Mouse (Mus musculus) CH12.LX (cell line): ENCODE measurements at regions not wholly inside any gene's neighbourhood (a gene's known extent, or its start where the extent isn't known, plus 50 kb on each side); places are given as distances from the start of the nearest gene placed in this dataset.
A peak's percentile ranks its signal among the peaks of the same experiment; 100 is the strongest.

ENCODE experiments used
- DNase-seq: peaks from one replicate; pipeline ENCODE4 v3.0.0-alpha.2; 2013; ENCODE audit errors: extremely low read depth
- H3K27ac ChIP-seq: 2 replicates; pipeline ENCODE4 v1.5.1; 2012; ENCODE audit warnings: low read depth, mild to moderate bottlenecking, control low read depth, moderate library complexity; ENCODE audit not compliant: insufficient read depth
- H3K27me3 ChIP-seq: replicated peaks from 2 replicates; pipeline ENCODE3; 2012; ENCODE audit warnings: inconsistent platforms
- H3K36me3 ChIP-seq, 2 experiments: replicated peaks in 1 of 2; 2 replicates each; pipeline versions ENCODE3 to v1.6.1; 2012; ENCODE audit warnings: inconsistent platforms in 1 of 2, low read length in 1 of 2, mild to moderate bottlenecking in 1 of 2, mixed read lengths in 1 of 2, moderate library complexity in 1 of 2; ENCODE audit not compliant: control insufficient read depth in 1 of 2, insufficient read depth in 1 of 2
- H3K4me1 ChIP-seq, 2 experiments: 2 replicates each; pipeline ENCODE4 v1.6.1; 2012; ENCODE audit warnings: inconsistent platforms in 1 of 2, moderate library complexity in 1 of 2; ENCODE audit not compliant: insufficient read depth in 2 of 2, control insufficient read depth in 1 of 2
- H3K4me2 ChIP-seq: 2 replicates; pipeline ENCODE4 v1.6.1; 2012; ENCODE audit warnings: low read depth, mild to moderate bottlenecking, control low read depth; ENCODE audit not compliant: poor library complexity, insufficient read depth, severe bottlenecking
- H3K4me3 ChIP-seq, 3 experiments: fragments of 150-350 bp in 1 of 3; sonication (generic) in 1 of 3; replicated peaks in 1 of 3; 2 replicates each; pipeline versions ENCODE3 to v1.5.1; 2011 to 2012; ENCODE audit warnings: low read depth in 2 of 3, low read length in 2 of 3, mild to moderate bottlenecking in 2 of 3, moderate library complexity in 2 of 3, control low read depth in 1 of 3, improper control_type of control experiment in 1 of 3, inconsistent platforms in 1 of 3, mixed read lengths in 1 of 3; ENCODE audit not compliant: poor library complexity in 1 of 3
- H3K79me2 ChIP-seq: replicated peaks from 2 replicates; pipeline ENCODE4 v1.6.1; 2012; ENCODE audit warnings: mild to moderate bottlenecking, moderate library complexity; ENCODE audit not compliant: control insufficient read depth, poor library complexity, insufficient read depth, severe bottlenecking; ENCODE audit errors: extremely low read depth
- H3K9ac ChIP-seq: 2 replicates; pipeline ENCODE4 v1.6.1; 2012; ENCODE audit warnings: low read depth, mild to moderate bottlenecking, control low read depth, moderate library complexity; ENCODE audit not compliant: insufficient read depth
- H3K9me3 ChIP-seq: replicated peaks from 2 replicates; pipeline ENCODE3; 2012; ENCODE audit warnings: low read length, inconsistent platforms, mixed read lengths
- CTCF ChIP-seq, 2 experiments: IDR thresholded peaks in 1 of 2; conservative IDR thresholded peaks in 1 of 2; 2 replicates each; pipeline ENCODE4 v1.5.1; 2011 to 2012; ENCODE audit warnings: low read depth in 2 of 2, low read length in 2 of 2, improper control_type of control experiment in 1 of 2, inconsistent platforms in 1 of 2, mild to moderate bottlenecking in 1 of 2, moderate library complexity in 1 of 2
- JUND ChIP-seq: conservative IDR thresholded peaks from 2 replicates; pipeline ENCODE4 v1.6.1; 2011; ENCODE audit warnings: low read depth, low read length, improper control_type of control experiment
- KAT2A ChIP-seq: IDR thresholded peaks from 2 replicates; pipeline ENCODE4 v1.6.1; 2012; ENCODE audit warnings: low read length, improper control_type of control experiment, inconsistent platforms; ENCODE audit not compliant: insufficient replicate concordance
- MAFK ChIP-seq: IDR thresholded peaks from 2 replicates; pipeline ENCODE4 v1.6.1; 2011; ENCODE audit warnings: low read length, improper control_type of control experiment; ENCODE audit not compliant: insufficient replicate concordance
- MAX ChIP-seq: IDR thresholded peaks from 2 replicates; pipeline ENCODE4 v1.6.1; 2011; ENCODE audit warnings: low read length, improper control_type of control experiment
- MEF2A ChIP-seq: IDR thresholded peaks from 2 replicates; pipeline ENCODE4 v1.6.1; 2014; ENCODE audit warnings: low read depth, mild to moderate bottlenecking, inconsistent platforms, low read length, improper control_type of control experiment, borderline replicate concordance
- NRF1 ChIP-seq: IDR thresholded peaks from 2 replicates; pipeline ENCODE4 v1.6.1; 2014; ENCODE audit warnings: low read depth, mild to moderate bottlenecking, inconsistent platforms, low read length, improper control_type of control experiment, moderate library complexity
- POLR2A ChIP-seq: IDR thresholded peaks from 2 replicates; pipeline ENCODE4 v1.6.1; 2011; ENCODE audit warnings: low read depth, mild to moderate bottlenecking, improper control_type of control experiment, low read length
- RAD21 ChIP-seq: IDR thresholded peaks from 2 replicates; pipeline ENCODE4 v1.6.1; 2011; ENCODE audit warnings: low read depth, mild to moderate bottlenecking, low read length, improper control_type of control experiment, moderate library complexity
- RCOR1 ChIP-seq: conservative IDR thresholded peaks from 2 replicates; pipeline ENCODE4 v1.6.1; 2012; ENCODE audit warnings: low read depth, mild to moderate bottlenecking, inconsistent platforms, low read length, improper control_type of control experiment
- SMC3 ChIP-seq: IDR thresholded peaks from 2 replicates; pipeline ENCODE4 v1.6.1; 2011; ENCODE audit warnings: low read depth, low read length, improper control_type of control experiment
- TBP ChIP-seq: conservative IDR thresholded peaks from 2 replicates; pipeline ENCODE4 v1.6.1; 2011; ENCODE audit warnings: low read depth, low read length, improper control_type of control experiment
- ZKSCAN1 ChIP-seq: IDR thresholded peaks from 2 replicates; pipeline ENCODE4 v1.6.1; 2012; ENCODE audit warnings: low read depth, inconsistent platforms, low read length, improper control_type of control experiment, borderline replicate concordance
- ZNF384 ChIP-seq: IDR thresholded peaks from 2 replicates; pipeline ENCODE4 v1.6.1; 2012; ENCODE audit warnings: low read depth, low read length, improper control_type of control experiment, inconsistent platforms
- dilution Hi-C: fragments of 300-500 bp; cut with MboI; formaldehyde crosslinking; loops from 2 replicates; pipeline ENCODE4 v1.14.3; 2020; ENCODE audit warnings: low sequenced_read_pairs; ENCODE audit not compliant: extremely low pct_unique_long_range_greater_than_20kb, extremely low pct_ligation_motif_present
- in situ Hi-C: fragments of 300-500 bp; cut with MboI; formaldehyde crosslinking; loops from 3 replicates; pipeline ENCODE4 v1.14.3; 2019; ENCODE audit warnings: low sequenced_read_pairs, low pct_ligation_motif_present, low pct_unique_long_range_greater_than_20kb, mixed read lengths

GRCm38 (mm10) chr12:93011583-93011982 is 1162.6 kb upstream of the Sel1l start:
- dilution Hi-C loops: no loop called here
- Histone ChIP-seq H3K9me3 (no peaks in the 10 kb centered on the region), H3K27me3 (no peaks in the 10 kb centered on the region), H3K4me3 (no peak overlapping the region), H3K36me3 (no peaks in the 10 kb centered on the region), H3K79me2 (no peaks in the 10 kb centered on the region), H3K4me2 (no peak overlapping the region), H3K27ac (no peak overlapping the region), H3K9ac (no peak overlapping the region), H3K4me1 (peaks cover 2 to 5% of the 10 kb centered on the region in 2 experiments; a peak in 1 of 4 replicates)
- TF ChIP-seq ZNF384: no peak
- TF ChIP-seq POLR2A: no peak
- no peak for TF ChIP-seq MAFK
- no peak for TF ChIP-seq MEF2A
- no peak for TF ChIP-seq TBP
- TF ChIP-seq CTCF (conservative IDR thresholded peaks at IDR 0.05 in 1 of 2, IDR thresholded peaks at IDR 0.05 in 1 of 2; ENCODE audit: low read depth in 2 of 2, low read length in 2 of 2): no peak
- TF ChIP-seq KAT2A: no peak
- no peak for TF ChIP-seq RCOR1
- TF ChIP-seq RAD21: no peak
- no peak for TF ChIP-seq JUND
- in situ Hi-C loops: no loop called here
- DNase-seq: no peak

- in situ Hi-C loops (no loop called here), dilution Hi-C loops (no loop called here)
- H3K79me2 ChIP-seq: no peaks in the 10 kb centered on the region
- H3K4me2 ChIP-seq: peak overlapping the region; percentile 57; the same call in 1 of the 2 replicates
- TF ChIP-seq ZKSCAN1: no peak
- no peak for TF ChIP-seq NRF1
- TF ChIP-seq MAX: no peak
- peak; percentile 70 for TF ChIP-seq RAD21
- peak; percentile 17 to 62; a peak in 2 of 4 replicates for TF ChIP-seq CTCF (conservative IDR thresholded peaks at IDR 0.05 in 1 of 2, IDR thresholded peaks at IDR 0.05 in 1 of 2; ENCODE audit: low read depth in 2 of 2, low read length in 2 of 2)
- TF ChIP-seq SMC3: peak; percentile 27
- peak; percentile 27 for DNase-seq
- no peak overlapping the region for H3K27ac ChIP-seq
- no peaks in the 10 kb centered on the region for H3K9me3 ChIP-seq
- peaks cover 3 to 5% of the 10 kb centered on the region in 2 experiments; a peak in 1 of 4 replicates for H3K4me1 ChIP-seq
- no peak overlapping the region; the same call in 1 of the 2 replicates for H3K9ac ChIP-seq
- H3K27me3 ChIP-seq: no peaks in the 10 kb centered on the region
- H3K36me3 ChIP-seq: no peaks in the 10 kb centered on the region
- no peak overlapping the region for H3K4me3 ChIP-seq
These were observed 1157.9 kb upstream of the Sel1l start for GRCm38 (mm10) chr12:93006844-93007365.
